Mouse (Mus musculus) c-Kit-negative CD71-positive TER-119-positive erythroid progenitor cells, embryonic 14.5 days (primary cell): ENCODE data around the gene Olfr738.

Source experiments
- DNase-seq: peaks from one replicate; pipeline ENCODE4 v3.0.0-alpha.2; 2013; ENCODE audit warnings: low read depth, low spot score

Olfr738 gene

GRCm38 (mm10) chr14:50407268-50407667, at the start of gene Olfr738:
Gene Olfr738 (plus strand): TSS chr14:50407568.
- DNase-seq: no peak

- no peak for DNase-seq
Measured at GRCm38 (mm10) chr14:50357593-50357992, 49.8 kb upstream of the Olfr738 start, which contains the start of gene Tlr11. Gene Tlr11 (plus strand): TSS chr14:50357914.

- DNase-seq: no peak
Measured at GRCm38 (mm10) chr14:50360480-50360879, 46.9 kb upstream of the Olfr738 start.

GRCm38 (mm10) chr14:50363561-50363960, 43.8 kb upstream of the Olfr738 start:
- DNase-seq: no peak

GRCm38 (mm10) chr14:50380863-50381262, 26.5 kb upstream of the Olfr738 start, which contains the start of gene Olfr736:
Gene Olfr736 (plus strand): TSS chr14:50381163.
- no peak for DNase-seq

GRCm38 (mm10) chr14:50418326-50418725, 11.0 kb downstream of the Olfr738 start, which contains the start of gene Olfr739:
Gene Olfr739 (plus strand): TSS chr14:50418626.
- DNase-seq: no peak

- no peak for DNase-seq
Measured at GRCm38 (mm10) chr14:50445245-50445644, 37.9 kb downstream of the Olfr738 start, which contains the start of gene Olfr740. Gene Olfr740 (plus strand): TSS chr14:50445545.
